Mouse (Mus musculus) adrenal gland, adult 18-20 months (tissue): ENCODE measurements around the gene Ak5. TPM values are rescaled to one million over a fixed set of nuclear protein-coding genes. Genes with fewer than 3 reads are reported as not detected.
"Not testable (repeated sequence)": the region's sequence is repeated elsewhere in the genome, so short reads cannot be mapped to it uniquely, and the experiment has no call there.

ENCODE experiments used
- DNase-seq, 2 experiments: peaks; one replicate each; pipeline ENCODE4 v3.0.0; 2021 to 2022; ENCODE audit warnings: low spot score in 2 of 2
- total RNA-seq, 2 experiments: library from RNA; stranded (reverse); gene quantifications; 1 replicate in 1 of 2; 2 replicates in 1 of 2; pipeline ENCODE4 v1.2.3; 2021

Ak5 gene
- total RNA-seq, 2 experiments from 2014 or later = 3.0 to 4.4 TPM

- no peak for DNase-seq
Observed at GRCm38 (mm10) chr3:152644610-152645009, 23.6 kb downstream of the Ak5 start.

DNA sequence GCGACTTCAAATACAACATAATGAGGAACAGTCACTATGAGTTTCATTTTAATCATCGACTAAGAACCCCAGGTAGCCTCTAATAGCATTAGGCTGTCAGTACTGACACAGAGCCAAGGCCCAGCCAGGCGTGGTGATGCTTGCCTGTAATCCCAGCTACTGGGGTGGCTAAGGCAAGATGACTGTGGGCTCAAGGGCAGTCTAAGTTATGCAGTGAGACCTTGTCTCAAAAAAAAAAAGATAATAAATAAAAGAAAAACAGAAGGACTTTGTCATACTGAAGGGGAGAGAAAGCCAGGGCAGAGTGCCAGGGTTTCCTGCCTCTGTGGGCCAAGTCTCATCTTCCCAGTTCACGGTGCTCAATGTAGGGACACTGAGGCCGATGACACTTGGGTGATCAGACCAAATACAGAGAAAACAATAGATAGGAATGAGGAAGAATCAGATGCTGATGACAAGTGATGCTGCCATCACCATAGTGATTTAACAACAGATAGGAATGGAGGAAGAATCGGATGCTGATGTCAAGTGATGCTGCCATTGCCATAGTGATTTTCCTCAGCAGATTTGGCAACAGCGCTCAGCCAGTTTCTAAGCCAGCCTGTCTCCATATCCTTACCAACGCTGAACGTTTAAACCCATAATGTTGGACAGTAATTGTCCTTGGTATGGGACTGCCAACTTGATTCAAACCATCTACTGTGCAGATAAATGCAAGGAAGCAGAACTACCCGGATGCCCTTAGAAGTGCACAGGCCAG, 42.9 kb downstream of the Ak5 start:
- DNase-seq = no peak

DNA sequence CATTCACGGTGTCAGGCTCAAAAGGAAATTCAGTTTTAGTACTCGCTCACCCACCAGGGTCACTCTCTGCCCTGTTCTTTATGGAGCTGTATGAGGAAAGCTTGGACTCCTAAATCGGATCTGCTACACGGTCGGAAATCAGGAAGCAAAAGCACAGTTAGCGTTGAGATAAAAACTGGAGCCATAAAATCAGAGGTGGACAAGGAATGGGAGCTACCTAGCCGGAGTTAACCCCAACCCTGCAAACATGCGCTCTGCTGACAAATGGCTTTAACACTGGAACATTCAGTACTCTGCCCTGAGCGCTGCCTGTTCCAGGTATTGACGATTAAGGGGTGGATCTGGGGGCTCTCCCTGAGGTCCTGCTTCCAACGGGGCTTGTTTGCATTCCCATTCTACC, 47.6 kb downstream of the Ak5 start:
- DNase-seq = no peak

DNA sequence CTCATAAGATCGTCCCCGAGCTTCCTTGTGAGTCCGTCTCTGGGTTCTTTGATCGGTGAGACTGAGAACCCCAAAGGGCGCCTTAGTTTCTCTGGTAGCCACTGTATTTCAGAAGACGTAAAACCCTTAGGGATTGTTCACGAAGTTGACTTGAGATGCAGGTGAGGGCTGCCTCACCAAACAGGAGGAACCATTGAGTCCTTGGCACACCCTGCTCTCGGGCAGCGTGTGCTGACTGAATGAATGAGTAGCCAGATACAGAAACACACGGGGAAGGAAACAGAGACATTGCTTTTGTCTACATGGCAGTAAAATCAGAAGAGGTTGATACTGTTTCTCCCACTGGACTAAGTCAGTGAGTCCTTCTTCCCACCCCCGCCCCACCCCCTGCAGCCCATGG, 48.1 kb downstream of the Ak5 start:
- DNase-seq = no peak

DNA sequence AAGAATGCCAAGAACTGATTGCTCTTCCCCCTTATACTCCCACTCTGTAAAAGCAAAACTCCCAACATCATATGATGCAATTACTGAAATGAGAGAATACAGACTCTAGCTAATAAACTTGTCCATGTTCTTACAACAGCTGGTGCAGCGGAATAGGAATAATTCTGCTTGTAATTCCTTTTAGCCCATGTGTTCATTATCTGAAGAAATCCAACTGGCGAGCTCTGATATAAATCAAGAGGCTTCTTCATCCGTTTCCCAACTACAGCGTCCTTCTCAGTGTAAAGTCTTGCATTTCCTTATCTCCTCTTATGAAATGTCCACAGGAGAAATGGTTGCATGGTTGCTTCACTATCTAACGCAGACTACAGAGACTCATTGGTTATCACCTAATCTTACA, 59.1 kb downstream of the Ak5 start:
- DNase-seq = no peak

DNA sequence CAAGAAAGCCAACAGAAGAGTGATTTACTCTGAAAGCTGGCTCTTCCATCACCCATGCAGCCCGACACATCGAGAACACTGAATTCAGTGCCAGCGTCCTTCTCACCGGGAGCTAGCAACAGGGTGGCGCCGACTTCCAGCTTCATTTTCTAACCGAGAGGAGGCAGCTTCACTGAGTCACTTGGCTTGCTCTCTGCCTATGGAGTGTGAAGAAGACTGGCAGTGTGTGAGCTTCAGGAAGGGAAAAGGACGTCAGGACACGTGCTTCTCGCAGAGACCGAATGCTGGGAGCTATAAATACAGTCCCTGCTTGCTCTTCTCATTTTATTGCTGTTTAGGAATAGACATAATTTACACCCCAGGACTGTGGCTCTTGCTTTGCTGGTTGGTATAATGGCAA, 62.3 kb downstream of the Ak5 start:
- DNase-seq = no peak

DNA sequence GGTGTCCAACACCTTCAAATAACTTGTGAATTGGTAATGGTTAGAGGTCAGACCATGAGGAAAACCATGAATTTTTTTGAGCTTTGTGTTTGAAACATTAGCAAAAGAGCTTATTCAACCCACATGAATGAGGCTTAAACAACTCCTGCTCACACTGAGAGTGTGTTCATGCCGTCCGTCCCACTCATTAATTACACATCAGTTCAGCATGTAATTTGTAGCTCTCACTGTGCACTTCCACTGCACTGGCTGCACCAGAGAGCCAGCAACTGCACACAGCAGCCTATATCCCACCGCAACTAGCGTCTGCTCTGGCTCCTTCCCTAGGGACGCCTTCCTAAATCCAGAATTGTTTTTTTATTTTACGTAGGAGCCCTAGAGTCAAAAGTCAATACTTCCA, 68.5 kb downstream of the Ak5 start:
- no peak for DNase-seq

- DNase-seq = no peak
Observed at GRCm38 (mm10) chr3:152596406-152597050, 71.6 kb downstream of the Ak5 start.

DNA sequence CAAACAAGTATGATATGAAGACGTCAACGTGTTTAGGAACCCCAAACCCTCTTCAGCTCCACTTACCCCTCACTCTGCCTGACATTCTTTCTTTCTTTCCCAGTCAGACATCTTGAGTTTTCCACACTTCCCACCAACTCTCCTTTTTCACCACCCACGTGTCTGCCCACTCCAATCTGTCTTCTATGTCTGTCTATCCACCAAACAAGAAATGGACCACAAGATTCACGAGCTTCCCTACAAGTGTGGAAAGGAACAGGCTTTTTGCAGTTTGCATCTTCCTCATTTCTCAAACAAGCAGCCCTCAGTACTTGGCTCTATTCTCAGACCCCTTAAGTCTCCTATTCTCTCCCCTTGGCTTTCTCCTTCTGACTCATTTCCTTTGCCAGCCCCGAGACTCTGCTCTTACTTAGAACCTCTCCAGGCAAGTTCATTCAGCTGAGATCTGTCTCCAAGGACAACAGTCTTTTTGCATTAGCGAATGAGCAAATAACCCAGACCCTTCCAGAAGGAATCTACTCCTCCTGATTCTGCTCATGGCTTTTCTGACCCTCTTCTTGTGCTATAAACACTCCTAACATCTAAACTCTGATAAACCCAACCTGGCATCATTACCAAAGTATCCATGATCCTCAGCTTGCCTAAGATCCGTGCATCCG, 75.3 kb downstream of the Ak5 start:
- DNase-seq = no peak

GRCm38 (mm10) chr3:152590491-152590890, 77.7 kb downstream of the Ak5 start:
- DNase-seq = no peak

DNA sequence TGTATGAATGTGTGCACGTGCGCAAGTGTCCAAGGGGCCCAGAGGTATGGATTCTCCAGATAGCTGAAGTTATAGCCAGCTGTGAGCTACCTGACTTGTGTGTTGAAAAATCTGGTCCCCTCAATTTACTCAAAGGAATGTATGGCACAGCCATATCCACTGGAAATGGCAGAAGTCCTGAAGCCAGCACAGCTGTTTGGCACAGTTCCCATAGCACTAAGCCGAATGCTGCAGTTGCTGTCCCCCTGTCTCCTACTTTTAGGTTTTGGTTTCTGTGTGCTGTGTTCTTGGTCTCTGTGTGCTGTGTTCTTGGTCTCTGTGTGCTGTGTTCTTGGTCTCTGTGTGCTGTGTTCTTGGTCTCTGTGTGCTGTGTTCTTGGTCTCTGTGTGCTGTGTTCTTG, 79.1 kb downstream of the Ak5 start:
- DNase-seq = not testable (repeated sequence)

DNA sequence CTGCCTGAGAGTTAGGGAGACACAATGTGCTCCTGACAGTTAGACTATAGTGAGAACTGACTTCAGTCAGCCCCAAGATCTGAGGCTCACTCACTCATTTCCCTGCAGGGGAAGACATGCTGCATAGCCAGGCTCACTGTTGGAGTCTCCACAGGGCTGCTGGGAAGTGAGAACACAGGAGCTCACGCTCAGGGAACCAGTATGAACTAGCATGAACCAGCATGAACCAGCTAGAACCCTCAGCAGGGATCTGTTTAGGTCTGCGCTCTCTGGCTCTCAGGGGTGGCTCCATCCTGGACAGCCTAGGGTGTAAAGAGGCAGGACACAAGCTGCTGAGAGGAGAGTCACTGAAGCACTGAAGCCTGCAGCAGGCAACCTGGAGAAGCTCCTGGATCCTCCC, 81.2 kb downstream of the Ak5 start:
- no peak for DNase-seq

- no peak for DNase-seq
Observed at GRCm38 (mm10) chr3:152586191-152586590, 82.0 kb downstream of the Ak5 start.

DNA sequence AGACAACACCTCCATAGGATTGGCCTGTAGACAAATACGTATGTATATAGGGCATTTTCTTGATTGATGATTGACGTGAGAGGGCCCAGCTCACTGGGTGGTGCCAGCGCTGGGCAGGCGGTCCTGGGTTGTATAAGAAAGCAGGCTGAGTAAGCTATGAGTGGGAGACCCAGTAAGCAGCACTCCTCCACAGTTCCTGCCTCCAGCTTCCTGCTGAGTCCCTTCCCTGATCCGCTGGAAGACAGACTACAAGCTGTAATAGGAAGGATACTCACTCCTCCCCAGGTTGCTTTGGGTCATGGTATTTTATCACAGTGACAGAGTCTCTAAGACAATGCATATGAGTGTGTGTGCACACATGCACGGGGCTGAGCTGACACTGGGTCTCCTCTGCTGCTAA, 82.6 kb downstream of the Ak5 start:
- DNase-seq = no peak

DNA sequence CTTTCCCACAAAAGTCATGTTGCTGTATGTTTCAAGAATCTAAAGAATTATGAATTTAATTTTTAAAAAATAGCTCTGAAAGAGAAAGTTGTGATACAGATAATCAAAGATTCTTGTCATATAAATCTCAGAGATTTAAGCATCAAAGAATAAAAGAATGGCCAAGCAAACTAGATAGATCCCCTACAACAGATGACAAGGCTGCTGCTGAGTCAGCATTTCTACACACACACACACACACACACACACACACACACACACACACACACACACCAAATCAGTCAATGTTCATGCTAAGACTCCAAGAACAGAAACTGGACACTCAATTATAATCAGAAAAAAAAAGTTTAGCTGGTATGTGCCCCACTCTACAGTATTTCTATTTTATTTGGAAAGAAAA, 85.1 kb downstream of the Ak5 start:
- no peak for DNase-seq

GRCm38 (mm10) chr3:152581853-152582252, 86.3 kb downstream of the Ak5 start:
- not testable (repeated sequence) for DNase-seq

DNA sequence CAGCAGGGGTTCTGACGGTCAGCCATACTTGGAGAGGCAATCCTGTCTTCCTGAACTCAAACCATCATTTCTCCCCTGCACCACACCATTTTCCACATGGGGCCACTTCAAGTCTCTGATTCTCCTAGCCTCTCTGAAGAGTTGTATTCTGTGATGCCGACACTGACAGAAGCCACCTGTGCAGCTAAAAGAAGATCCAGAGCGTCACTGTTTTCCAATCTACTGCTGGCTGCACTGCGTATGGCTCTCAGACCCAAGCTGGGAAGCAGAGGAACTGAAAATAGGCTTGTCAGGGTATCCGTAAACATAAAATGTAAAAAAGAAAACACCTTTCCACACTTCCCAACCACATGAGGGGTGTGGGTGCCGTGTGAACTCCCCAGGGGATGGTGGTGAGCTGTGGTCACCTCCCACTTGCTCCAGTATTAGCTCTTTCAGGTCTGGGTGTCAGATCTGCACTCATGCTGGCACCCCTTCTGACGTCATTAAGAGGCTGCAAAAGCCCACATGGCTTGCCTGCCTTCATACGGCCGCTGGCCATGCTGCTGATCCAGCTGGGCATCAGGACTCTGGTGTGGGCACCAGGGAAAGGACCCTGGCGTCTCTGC, 88.1 kb downstream of the Ak5 start:
- DNase-seq = no peak

DNA sequence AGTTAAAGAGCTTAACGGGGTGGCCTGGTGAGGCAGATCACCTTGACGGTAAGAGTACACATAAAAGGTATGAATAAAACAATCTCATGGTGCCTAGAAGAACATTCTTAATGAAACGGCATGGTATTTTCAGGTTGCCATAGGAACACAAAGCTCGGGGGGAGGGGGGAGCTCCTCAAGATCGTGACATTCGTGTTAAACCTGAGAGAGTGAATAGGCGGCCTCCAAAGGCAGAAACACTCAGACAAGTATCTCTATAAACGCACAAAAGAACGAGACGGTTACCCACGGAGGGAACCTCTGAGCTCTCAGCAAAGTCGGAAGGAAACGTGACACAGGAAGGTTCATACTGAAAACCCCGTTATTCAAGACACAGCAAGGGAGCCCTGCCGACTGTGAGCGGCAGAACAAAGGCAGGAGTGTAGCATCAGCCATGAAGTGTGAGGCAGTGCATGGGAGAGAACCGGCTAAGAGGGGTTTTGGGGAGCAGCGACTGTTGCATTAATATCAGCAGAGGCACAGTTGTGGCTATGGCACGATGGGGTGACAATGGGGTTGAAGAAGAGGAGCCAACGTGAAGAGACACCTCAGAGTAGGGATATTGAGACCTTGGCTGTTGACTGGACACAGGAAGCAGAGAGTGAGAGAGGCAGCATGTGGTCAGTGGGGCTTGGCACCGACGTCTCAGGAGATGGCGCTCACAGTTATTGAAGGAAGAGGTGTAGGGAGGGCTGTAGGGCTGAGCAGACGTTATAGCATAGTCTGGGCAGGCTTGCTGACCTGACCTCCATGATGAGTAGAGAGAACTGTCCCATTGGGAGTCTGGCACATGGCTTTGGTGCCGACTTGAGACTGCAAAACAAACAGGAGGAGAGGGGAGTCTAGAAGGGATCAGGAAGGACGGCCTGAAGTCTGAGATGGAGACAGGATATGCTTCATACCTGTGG, 89.6 kb downstream of the Ak5 start:
- no peak for DNase-seq

DNA sequence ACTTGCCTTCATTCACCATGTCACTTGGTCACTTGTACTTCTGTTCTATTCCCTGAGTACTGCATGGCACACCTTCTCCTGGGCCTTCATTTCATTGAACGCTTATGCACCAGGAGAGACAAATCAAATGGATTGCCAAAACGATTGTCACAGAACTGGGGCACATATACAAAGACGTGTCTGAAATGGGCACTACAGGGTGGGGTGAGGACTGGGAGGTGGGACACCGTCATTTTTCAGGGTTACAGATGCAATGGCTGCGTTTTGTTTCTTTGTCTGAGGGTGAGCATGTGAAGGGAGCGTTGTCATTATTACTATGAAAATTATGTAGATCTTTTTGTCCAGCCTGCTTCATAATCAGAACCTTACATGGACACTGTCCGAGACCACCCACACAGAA, 90.4 kb downstream of the Ak5 start:
- DNase-seq = no peak

DNA sequence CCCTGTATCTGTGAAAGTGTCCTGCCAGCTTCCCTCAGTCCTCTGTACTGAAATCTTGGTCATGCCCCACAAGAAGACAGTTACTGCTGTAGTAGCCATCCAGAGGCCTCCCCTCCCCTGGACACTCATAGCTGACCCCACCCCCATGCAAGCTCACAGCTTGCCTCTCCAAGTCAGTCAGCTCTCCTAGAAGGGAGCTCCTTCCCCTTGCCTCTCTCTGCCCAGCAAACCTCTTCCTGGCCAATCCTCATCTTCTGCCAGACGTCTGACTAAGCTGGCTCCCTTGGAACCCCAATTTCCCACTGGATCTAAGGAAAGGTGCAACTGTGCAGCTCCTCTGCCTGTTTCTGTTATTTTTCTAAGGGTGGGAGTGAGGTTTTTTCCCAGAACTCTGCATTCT, 90.9 kb downstream of the Ak5 start:
- DNase-seq = no peak

DNA sequence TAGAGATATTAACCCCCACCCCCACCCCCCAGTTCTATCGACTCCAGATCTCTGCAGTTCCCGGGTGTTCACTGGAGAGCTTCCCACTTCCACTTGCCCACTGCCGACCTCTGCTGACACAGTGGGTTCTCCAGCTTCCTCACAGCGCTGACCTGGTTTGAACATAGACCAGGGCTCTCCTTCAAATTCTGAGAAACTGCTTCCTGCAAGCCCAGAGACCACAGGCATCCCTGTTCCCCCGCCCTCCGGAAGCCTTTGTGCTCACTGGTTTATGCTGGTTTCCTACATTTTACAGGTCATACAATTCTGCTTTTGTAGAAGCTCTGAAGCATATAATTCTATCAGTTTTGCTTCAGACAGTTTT, 98.9 kb downstream of the Ak5 start:
- no peak for DNase-seq
